Mouse (Mus musculus): ENCODE data around the gene Tnpo1.

DNA sequence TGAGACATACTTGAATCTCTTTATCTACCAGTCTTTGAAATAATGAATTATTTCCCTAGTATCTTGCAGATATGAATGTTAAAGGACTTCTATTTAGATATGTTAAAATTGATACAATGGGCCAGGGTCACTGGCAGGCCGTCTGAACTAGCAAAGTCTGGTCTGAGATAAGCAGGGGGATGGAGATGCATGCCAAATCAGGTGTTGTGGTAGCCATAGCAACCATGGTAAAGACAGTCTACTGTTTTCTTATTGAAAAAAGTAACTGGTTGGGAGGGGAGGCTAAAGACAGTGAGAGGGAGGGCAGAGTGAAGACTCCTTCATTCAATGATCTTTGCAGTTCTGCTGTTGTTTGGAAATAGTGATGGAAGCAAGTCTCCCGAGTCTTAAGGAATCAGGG is 32.0 kb upstream of the Tnpo1 start:
- TF ChIP-seq CTCF (IDR thresholded peaks at IDR 0.05; ENCODE audit: low read depth), result no peak
- TF ChIP-seq EP300 (IDR thresholded peaks at IDR 0.05; ENCODE audit: low read depth), result no peak
